Mouse (Mus musculus) heart, adult 10 weeks (tissue): ENCODE measurements around the gene Gm3594. TPM values are rescaled to one million over a fixed set of nuclear protein-coding genes. Genes with fewer than 3 reads are reported as not detected.

Source experiments
- polyA plus RNA-seq: library from polyadenylated mRNA; stranded (reverse); fragments of 350-450 nt; fragmentation: Illumina TruSeq; extraction: RNeasy Lipid Tissue Mini Kit (QIAGEN cat#74804); gene quantifications from one replicate; pipeline ENCODE4 v1.2.3, GENCODE M21; 2014; ENCODE audit warnings: low read depth, low replicate concordance

The Gm3594 gene
- not detected for polyA plus RNA-seq

GRCm38 (mm10) chr14:6444511-6444910, at the start of gene Gm3594:
Gene Gm3594, minus strand, starts transcription at chr14:6444611.

DNA sequence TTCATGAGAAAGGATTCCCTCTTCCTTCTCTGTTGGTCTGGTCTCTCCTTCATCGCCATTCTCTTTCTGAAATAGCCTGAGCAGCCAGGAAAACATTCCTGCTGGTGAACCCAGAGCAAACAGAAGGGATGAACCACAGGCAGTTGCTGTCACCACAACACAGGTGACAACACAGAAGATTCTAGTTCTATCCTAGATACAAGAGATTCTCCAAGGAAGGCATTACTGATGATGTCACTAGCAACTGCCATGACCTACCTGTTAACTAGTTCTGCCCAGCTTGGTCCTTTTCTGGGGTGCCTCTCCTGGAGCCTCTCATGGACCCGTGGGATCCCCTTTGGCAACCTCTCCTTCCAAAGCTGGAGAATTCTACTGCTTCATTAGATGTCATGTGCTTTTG, 32.0 kb downstream of the Gm3594 start, which contains the start of gene Gm3591:
TSS of gene Gm3591 (minus strand) at position 101 of the 400 bp plus-strand sequence.

GRCm38 (mm10) chr14:6390219-6390618, 54.2 kb downstream of the Gm3594 start, which contains the start of gene Gm16440:
Gene Gm16440, minus strand, starts transcription at chr14:6390319.

Other genes with a start within 250 kb of the Gm3594 start
- not detected for gene Gm21560, start 225.3 kb downstream of the Gm3594 start, polyA plus RNA-seq
- not detected for gene Gm3411, start 157.4 kb downstream of the Gm3594 start, polyA plus RNA-seq
- gene Gm21103, start 139.8 kb downstream of the Gm3594 start, polyA plus RNA-seq = not detected
- gene Gm3618, start 100.9 kb downstream of the Gm3594 start, polyA plus RNA-seq = not detected
- not detected for gene Gm16440, start 54.3 kb downstream of the Gm3594 start, polyA plus RNA-seq
- 0.34 TPM for gene Gm3591, start 32.1 kb downstream of the Gm3594 start, polyA plus RNA-seq
- not detected for gene Gm8356, start 92.7 kb upstream of the Gm3594 start, polyA plus RNA-seq
- gene Gm3629, start 146.0 kb upstream of the Gm3594 start, polyA plus RNA-seq = not detected
- not detected for gene Gm3460, start 177.8 kb upstream of the Gm3594 start, polyA plus RNA-seq
- not detected for gene Gm10251, start 239.6 kb upstream of the Gm3594 start, polyA plus RNA-seq